Mouse (Mus musculus) limb, embryonic 15.5 days (tissue): ENCODE results near the gene Pusl1. TPM values are rescaled to one million over a fixed set of nuclear protein-coding genes. Genes with fewer than 3 reads are reported as not detected.

Source experiments
- ATAC-seq: fragments of 200-750 bp; cut with Nextera tagmentation; 2 replicates; pipeline ENCODE4 v1.8.0; 2017; ENCODE audit warnings: low read depth, moderate TSS enrichment; ENCODE audit not compliant: insufficient number of reproducible peaks, low FRiP score, low TSS enrichment
- H3K27ac ChIP-seq: fragments of 300-500 bp; sonication (generic); 2 replicates; pipeline ENCODE4 v1.5.1; 2015; ENCODE audit warnings: moderate library complexity, mild to moderate bottlenecking, inconsistent platforms
- H3K27me3 ChIP-seq: fragments of 300-500 bp; sonication (generic); 2 replicates; pipeline ENCODE4 v1.6.1; 2015; ENCODE audit warnings: inconsistent platforms
- H3K36me3 ChIP-seq: fragments of 300-500 bp; sonication (generic); 2 replicates; pipeline ENCODE4 v1.6.1; 2015; ENCODE audit warnings: inconsistent platforms
- H3K4me1 ChIP-seq: fragments of 300-500 bp; sonication (generic); 2 replicates; pipeline ENCODE4 v1.6.1; 2015; ENCODE audit warnings: inconsistent platforms
- H3K4me2 ChIP-seq: fragments of 300-500 bp; sonication (generic); 2 replicates; pipeline ENCODE4 v1.6.1; 2015; ENCODE audit warnings: mild to moderate bottlenecking, inconsistent platforms
- H3K4me3 ChIP-seq: fragments of 300-500 bp; sonication (generic); 2 replicates; pipeline ENCODE4 v1.5.1; 2015; ENCODE audit warnings: mild to moderate bottlenecking, inconsistent platforms
- H3K9ac ChIP-seq: fragments of 300-500 bp; sonication (generic); 2 replicates; pipeline ENCODE4 v1.6.1; 2015; ENCODE audit warnings: inconsistent platforms
- H3K9me3 ChIP-seq: fragments of 300-500 bp; sonication (generic); 2 replicates; pipeline ENCODE4 v1.6.1; 2016; ENCODE audit warnings: inconsistent platforms
- WGBS: fragments of 180-500 bp; shearing (Covaris S2); methylation state at CpG from one replicate; pipeline ENCODE4 v1.1.7; 2015; 5-methylcytosine and 5-hydroxymethylcytosine counted together
- polyA plus RNA-seq: library from polyadenylated mRNA; unstranded; fragments of >200 nt; fragmentation: Nextera tagmentation; extraction: Ambion mirVana; gene quantifications from 2 replicates; pipeline ENCODE4 v1.2.1, GENCODE M21; 2015

Pusl1 gene
- polyA plus RNA-seq, 1 experiment from 2014 or later: 61.8 TPM

GRCm38 (mm10) chr4:155883587-155883986, 8.0 kb downstream of the Pusl1 start:
- H3K9ac ChIP-seq: no peak overlapping the region
- WGBS: 87% methylated on average over 3 of the region's 3 CpGs
- ATAC-seq: no peak
- H3K4me3 ChIP-seq: no peak overlapping the region
- no peaks in the 10 kb centered on the region for H3K27me3 ChIP-seq
- no peaks in the 10 kb centered on the region for H3K9me3 ChIP-seq
- H3K4me2 ChIP-seq: no peak overlapping the region
- no peak overlapping the region for H3K27ac ChIP-seq
- H3K4me1 ChIP-seq: no peaks in the 10 kb centered on the region
- H3K36me3 ChIP-seq: peaks cover 56% of the 10 kb centered on the region

- Histone ChIP-seq H3K4me1 (peaks cover 20% of the 10 kb centered on the region), H3K27ac (no peak overlapping the region), H3K4me3 (no peak overlapping the region), H3K9ac (no peak overlapping the region), H3K36me3 (peaks cover 47% of the 10 kb centered on the region), H3K27me3 (no peaks in the 10 kb centered on the region), H3K9me3 (no peaks in the 10 kb centered on the region), H3K4me2 (no peak overlapping the region)
- no peak for ATAC-seq
- WGBS: 88% methylated on average over 7 of the region's 7 CpGs
Measured at GRCm38 (mm10) chr4:155871404-155871803, 20.2 kb downstream of the Pusl1 start.

- WGBS: 1% methylated on average over 63 of the region's 63 CpGs
- peak within 1 kb of the TSS; percentile 69 for H3K9ac ChIP-seq
Measured at GRCm38 (mm10) chr4:155869317-155870033, 22.1 kb downstream of the Pusl1 start, which contains the start of the genes Cptp and Ints11. Gene Cptp (minus strand): TSS chr4:155869440. Gene Ints11 (plus strand): TSS chr4:155869546.

GRCm38 (mm10) chr4:155868614-155869298, 22.8 kb downstream of the Pusl1 start:
- Histone ChIP-seq H3K9me3 (no peaks in the 10 kb centered on the region), H3K27ac (0 out of 2 replicates have a peak overlapping the region, but pooled peaks have one; percentile 43), H3K9ac (peak overlapping the region; percentile 69), H3K4me3 (peak overlapping the region; percentile 72), H3K4me2 (peak overlapping the region; percentile 86), H3K4me1 (peaks cover 20% of the 10 kb centered on the region), H3K36me3 (peaks cover 39% of the 10 kb centered on the region), H3K27me3 (no peaks in the 10 kb centered on the region)
- no peak for ATAC-seq
- 7% methylated on average over 22 of the region's 22 CpGs for WGBS

More at GRCm38 (mm10) chr4:155869317-155870033, 22.1 kb downstream of the Pusl1 start, which contains the start of the genes Cptp and Ints11:
- Histone ChIP-seq H3K36me3 (peaks cover 46% of the 10 kb centered on the region), H3K4me1 (peaks cover 20% of the 10 kb centered on the region), H3K4me3 (peak within 1 kb of the TSS; percentile 72), H3K27me3 (no peaks in the 10 kb centered on the region), H3K9me3 (no peaks in the 10 kb centered on the region), H3K27ac (peak within 1 kb of the TSS; percentile 71; the same call in 1 of the 2 replicates), H3K4me2 (peak within 1 kb of the TSS; percentile 86)
- ATAC-seq: peak; percentile 95

GRCm38 (mm10) chr4:155863001-155863400, 28.6 kb downstream of the Pusl1 start, which contains the start of gene Tas1r3:
Gene Tas1r3 (minus strand): TSS chr4:155863362.
- Histone ChIP-seq H3K4me1 (no peaks in the 10 kb centered on the region), H3K9me3 (no peaks in the 10 kb centered on the region), H3K27me3 (no peaks in the 10 kb centered on the region), H3K36me3 (peaks cover 47% of the 10 kb centered on the region), H3K4me3 (no peak within 1 kb of the TSS), H3K4me2 (no peak within 1 kb of the TSS), H3K27ac (no peak within 1 kb of the TSS), H3K9ac (no peak within 1 kb of the TSS)
- WGBS: 84% methylated on average over 5 of the region's 5 CpGs
- ATAC-seq: no peak

GRCm38 (mm10) chr4:155861787-155862186, 29.8 kb downstream of the Pusl1 start:
- Histone ChIP-seq H3K9ac (no peak overlapping the region), H3K4me1 (no peaks in the 10 kb centered on the region), H3K4me2 (no peak overlapping the region), H3K27me3 (no peaks in the 10 kb centered on the region), H3K9me3 (no peaks in the 10 kb centered on the region), H3K27ac (no peak overlapping the region), H3K36me3 (peaks cover 56% of the 10 kb centered on the region), H3K4me3 (no peak overlapping the region)
- WGBS: 88% methylated on average over 7 of the region's 7 CpGs
- no peak for ATAC-seq

GRCm38 (mm10) chr4:155859318-155859717, 32.3 kb downstream of the Pusl1 start:
- WGBS: 15% methylated on average over 13 of the region's 13 CpGs
- Histone ChIP-seq H3K9me3 (no peaks in the 10 kb centered on the region), H3K4me1 (no peaks in the 10 kb centered on the region), H3K36me3 (peaks cover 65% of the 10 kb centered on the region), H3K4me3 (no peak overlapping the region), H3K4me2 (no peak overlapping the region), H3K27me3 (no peaks in the 10 kb centered on the region), H3K9ac (no peak overlapping the region), H3K27ac (no peak overlapping the region)
- ATAC-seq: no peak

GRCm38 (mm10) chr4:155856881-155857280, 34.7 kb downstream of the Pusl1 start:
- Histone ChIP-seq H3K9ac (no peak overlapping the region), H3K4me1 (0 out of 2 replicates have a peak, but pooled peaks cover under 1% of the 10 kb centered on the region), H3K9me3 (no peaks in the 10 kb centered on the region), H3K27ac (no peak overlapping the region), H3K36me3 (peaks cover 82% of the 10 kb centered on the region), H3K27me3 (no peaks in the 10 kb centered on the region), H3K4me3 (no peak overlapping the region), H3K4me2 (no peak overlapping the region)
- WGBS: 84% methylated on average over 3 of the region's 3 CpGs
- no peak for ATAC-seq

- H3K4me2 ChIP-seq: no peak overlapping the region
- 92% methylated on average over 12 of the region's 12 CpGs for WGBS
- H3K9me3 ChIP-seq: no peaks in the 10 kb centered on the region
- H3K27ac ChIP-seq: no peak overlapping the region
- no peak overlapping the region for H3K9ac ChIP-seq
- H3K4me3 ChIP-seq: no peak overlapping the region
- ATAC-seq: no peak
- H3K36me3 ChIP-seq: peaks cover 82% of the 10 kb centered on the region
- no peaks in the 10 kb centered on the region for H3K27me3 ChIP-seq
- peaks cover 8% of the 10 kb centered on the region; the same call in 1 of the 2 replicates for H3K4me1 ChIP-seq
Measured at GRCm38 (mm10) chr4:155856071-155856470, 35.5 kb downstream of the Pusl1 start.

GRCm38 (mm10) chr4:155854991-155855390, 36.6 kb downstream of the Pusl1 start:
- Histone ChIP-seq H3K27ac (no peak overlapping the region), H3K4me3 (no peak overlapping the region), H3K9ac (no peak overlapping the region), H3K36me3 (peaks cover 71% of the 10 kb centered on the region), H3K9me3 (no peaks in the 10 kb centered on the region), H3K4me2 (no peak overlapping the region), H3K4me1 (peaks cover 12% of the 10 kb centered on the region), H3K27me3 (no peaks in the 10 kb centered on the region)
- 87% methylated on average over 12 of the region's 12 CpGs for WGBS
- no peak for ATAC-seq

GRCm38 (mm10) chr4:155853421-155853820, 38.2 kb downstream of the Pusl1 start:
- H3K9me3 ChIP-seq: no peaks in the 10 kb centered on the region
- WGBS: 89% methylated on average over 9 of the region's 9 CpGs
- peaks cover 58% of the 10 kb centered on the region for H3K36me3 ChIP-seq
- no peak for ATAC-seq
- H3K4me1 ChIP-seq: peaks cover 28% of the 10 kb centered on the region
- no peak overlapping the region for H3K4me3 ChIP-seq
- H3K27ac ChIP-seq: no peak overlapping the region
- no peak overlapping the region for H3K9ac ChIP-seq
- H3K4me2 ChIP-seq: no peak overlapping the region
- H3K27me3 ChIP-seq: no peaks in the 10 kb centered on the region

GRCm38 (mm10) chr4:155851951-155852411, 39.6 kb downstream of the Pusl1 start:
- Histone ChIP-seq H3K4me3 (no peak overlapping the region), H3K9me3 (no peaks in the 10 kb centered on the region), H3K27ac (no peak overlapping the region), H3K27me3 (no peaks in the 10 kb centered on the region), H3K4me2 (no peak overlapping the region), H3K9ac (no peak overlapping the region), H3K36me3 (peaks cover 44% of the 10 kb centered on the region), H3K4me1 (peaks cover 35% of the 10 kb centered on the region)
- no peak for ATAC-seq
- WGBS: 73% methylated on average over 2 of the region's 2 CpGs
